Mouse (Mus musculus) forebrain, embryonic 13.5 days (tissue): Measurements from ENCODE around the gene Tmprss13. TPM values are rescaled to one million over a fixed set of nuclear protein-coding genes. Genes with fewer than 3 reads are reported as not detected.

Source experiments
- ATAC-seq: fragments of 200-750 bp; cut with Nextera tagmentation; 2 replicates; pipeline ENCODE4 v1.8.0; 2017
- H3K27ac ChIP-seq: fragments of 300-500 bp; sonication (generic); 2 replicates; pipeline ENCODE4 v1.5.1; 2015; ENCODE audit warnings: inconsistent platforms, mild to moderate bottlenecking, moderate library complexity
- H3K27me3 ChIP-seq: fragments of 300-500 bp; sonication (generic); 2 replicates; pipeline ENCODE4 v1.6.1; 2015; ENCODE audit warnings: mild to moderate bottlenecking, inconsistent platforms
- H3K36me3 ChIP-seq: fragments of 300-500 bp; sonication (generic); 2 replicates; pipeline ENCODE4 v1.6.1; 2015; ENCODE audit warnings: mild to moderate bottlenecking, inconsistent platforms; ENCODE audit not compliant: poor library complexity, severe bottlenecking
- H3K4me1 ChIP-seq: fragments of 300-500 bp; sonication (generic); 2 replicates; pipeline ENCODE4 v1.6.1; 2015; ENCODE audit warnings: inconsistent platforms
- H3K4me2 ChIP-seq: fragments of 300-500 bp; sonication (generic); 2 replicates; pipeline ENCODE4 v1.6.1; 2015; ENCODE audit warnings: inconsistent platforms, mild to moderate bottlenecking, moderate library complexity
- H3K4me3 ChIP-seq: fragments of 300-500 bp; sonication (generic); 2 replicates; pipeline ENCODE4 v1.5.1; 2015; ENCODE audit warnings: mild to moderate bottlenecking, inconsistent platforms
- H3K9ac ChIP-seq: fragments of 300-500 bp; sonication (generic); 2 replicates; pipeline ENCODE4 v1.6.1; 2015; ENCODE audit warnings: mild to moderate bottlenecking, inconsistent platforms
- H3K9me3 ChIP-seq: fragments of 300-500 bp; sonication (generic); replicated peaks from 2 replicates; pipeline ENCODE4 v1.6.1; 2016; ENCODE audit warnings: inconsistent platforms
- WGBS: fragments of 180-500 bp; shearing (Covaris S2); methylation state at CpG from one replicate; pipeline ENCODE4 v1.1.7; 2015; 5-methylcytosine and 5-hydroxymethylcytosine counted together
- polyA plus RNA-seq: library from polyadenylated mRNA; unstranded; fragments of >200 nt; fragmentation: Nextera tagmentation; extraction: Ambion mirVana; gene quantifications from 2 replicates; pipeline ENCODE4 v1.2.1, GENCODE M21; 2015

Tmprss13 gene
- polyA plus RNA-seq, 1 experiment from 2014 or later = not detected

- Histone ChIP-seq H3K9me3 (no peaks in the 10 kb centered on the region), H3K9ac (no peak overlapping the region), H3K27me3 (0 out of 2 replicates have a peak, but pooled peaks cover 2% of the 10 kb centered on the region), H3K4me3 (no peak overlapping the region), H3K27ac (no peak overlapping the region), H3K4me2 (no peak overlapping the region), H3K4me1 (peaks cover 5% of the 10 kb centered on the region; the same call in 1 of the 2 replicates), H3K36me3 (no peaks in the 10 kb centered on the region)
- ATAC-seq = no peak
- WGBS = 88% methylated on average over 8 of the region's 8 CpGs
Measured at GRCm38 (mm10) chr9:45301771-45302170, 17.1 kb upstream of the Tmprss13 start.

DNA sequence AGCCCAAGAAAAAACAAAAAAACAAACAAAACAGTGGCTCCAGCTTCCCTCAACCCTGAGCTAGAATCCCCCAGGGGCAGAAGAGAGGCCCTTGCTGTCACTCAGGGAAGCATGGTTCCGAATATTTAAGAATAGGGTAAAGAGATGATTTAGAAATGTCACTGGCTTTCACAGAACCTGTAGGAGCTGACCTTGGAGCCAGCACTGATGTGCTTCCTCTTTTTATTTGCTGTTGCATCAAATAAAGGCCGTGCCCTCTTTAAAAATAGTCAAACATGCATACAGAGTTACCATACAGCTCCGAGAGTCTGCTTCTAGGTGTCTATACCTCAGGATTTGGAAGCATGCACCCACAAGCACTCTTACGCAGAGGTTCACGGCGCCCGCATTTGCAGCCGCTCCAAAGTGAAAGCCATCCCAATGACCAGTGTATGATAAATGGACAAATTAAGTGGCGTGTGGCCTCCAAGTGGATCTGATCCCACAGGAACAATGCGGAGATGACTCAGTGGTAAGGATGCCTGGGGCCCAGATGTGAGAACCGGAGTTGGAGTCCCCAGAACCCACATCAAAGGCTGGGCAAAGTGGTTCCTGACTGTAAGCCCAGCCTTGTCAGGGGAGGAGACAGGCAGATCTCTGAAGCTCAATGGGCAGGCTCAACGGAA is 12.0 kb upstream of the Tmprss13 start:
- Histone ChIP-seq H3K9me3 (no peaks in the 10 kb centered on the region), H3K9ac (no peak overlapping the region), H3K36me3 (no peaks in the 10 kb centered on the region), H3K27ac (no peak overlapping the region), H3K27me3 (no peaks in the 10 kb centered on the region), H3K4me2 (no peak overlapping the region), H3K4me3 (no peak overlapping the region), H3K4me1 (no peaks in the 10 kb centered on the region)
- 86% methylated on average over 12 of the region's 12 CpGs for WGBS
- ATAC-seq = no peak

DNA sequence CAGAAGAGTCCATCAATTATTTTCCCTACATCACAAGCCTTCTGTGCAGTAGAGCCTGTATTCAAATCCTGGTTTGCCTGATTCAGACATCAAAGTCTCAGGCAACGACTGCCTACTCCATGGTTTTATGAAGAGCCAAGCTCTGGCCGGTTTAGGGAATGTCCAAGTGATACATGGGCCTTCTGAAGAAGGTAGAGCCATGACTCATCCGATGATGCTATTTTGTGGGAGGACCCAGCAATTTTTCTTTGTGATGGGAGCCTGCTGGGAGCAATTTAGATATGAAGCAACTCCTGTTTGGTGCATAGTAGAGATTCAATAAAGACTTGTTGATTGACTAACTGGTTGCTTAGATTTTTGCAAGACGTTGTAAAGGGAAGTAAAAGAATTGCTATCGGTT is 10.4 kb upstream of the Tmprss13 start:
- Histone ChIP-seq H3K9me3 (no peaks in the 10 kb centered on the region), H3K36me3 (no peaks in the 10 kb centered on the region), H3K4me1 (no peaks in the 10 kb centered on the region), H3K4me3 (no peak overlapping the region), H3K27me3 (no peaks in the 10 kb centered on the region), H3K4me2 (no peak overlapping the region), H3K9ac (no peak overlapping the region), H3K27ac (no peak overlapping the region)
- WGBS = 85% methylated on average over 5 of the region's 5 CpGs
- ATAC-seq = no peak

DNA sequence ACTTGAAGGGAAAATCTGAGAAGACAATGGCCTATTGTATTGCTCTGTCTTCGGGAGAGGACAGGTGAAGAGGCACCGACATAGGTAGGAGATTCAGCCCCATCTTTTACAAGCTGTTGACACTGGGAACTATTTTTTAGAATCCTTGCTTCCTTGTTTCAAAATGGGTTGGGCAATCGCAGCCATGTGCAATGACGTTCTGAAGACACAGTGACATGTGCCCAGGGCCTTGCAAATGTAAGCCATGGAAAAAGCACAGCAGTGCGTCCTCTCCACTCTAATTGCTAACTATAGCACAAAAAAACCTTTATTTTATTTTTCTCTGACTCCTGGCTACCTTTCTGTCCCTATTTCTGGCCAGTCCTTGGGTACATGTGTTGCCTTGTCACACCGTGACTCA is 7.0 kb upstream of the Tmprss13 start:
- no peak overlapping the region for H3K4me2 ChIP-seq
- no peak overlapping the region for H3K4me3 ChIP-seq
- ATAC-seq = no peak
- no peaks in the 10 kb centered on the region for H3K4me1 ChIP-seq
- H3K27ac ChIP-seq = no peak overlapping the region
- H3K9ac ChIP-seq = no peak overlapping the region
- H3K36me3 ChIP-seq = no peaks in the 10 kb centered on the region
- no peaks in the 10 kb centered on the region for H3K27me3 ChIP-seq
- H3K9me3 ChIP-seq = no peaks in the 10 kb centered on the region
- WGBS = 84% methylated on average over 6 of the region's 6 CpGs

- ATAC-seq = no peak
- WGBS = 85% methylated on average over 3 of the region's 3 CpGs
- Histone ChIP-seq H3K4me3 (no peak overlapping the region), H3K27ac (no peak overlapping the region), H3K4me2 (no peak overlapping the region), H3K36me3 (no peaks in the 10 kb centered on the region), H3K27me3 (no peaks in the 10 kb centered on the region), H3K4me1 (no peaks in the 10 kb centered on the region), H3K9me3 (no peaks in the 10 kb centered on the region), H3K9ac (no peak overlapping the region)
Measured at GRCm38 (mm10) chr9:45313913-45314312, 5.0 kb upstream of the Tmprss13 start.

DNA sequence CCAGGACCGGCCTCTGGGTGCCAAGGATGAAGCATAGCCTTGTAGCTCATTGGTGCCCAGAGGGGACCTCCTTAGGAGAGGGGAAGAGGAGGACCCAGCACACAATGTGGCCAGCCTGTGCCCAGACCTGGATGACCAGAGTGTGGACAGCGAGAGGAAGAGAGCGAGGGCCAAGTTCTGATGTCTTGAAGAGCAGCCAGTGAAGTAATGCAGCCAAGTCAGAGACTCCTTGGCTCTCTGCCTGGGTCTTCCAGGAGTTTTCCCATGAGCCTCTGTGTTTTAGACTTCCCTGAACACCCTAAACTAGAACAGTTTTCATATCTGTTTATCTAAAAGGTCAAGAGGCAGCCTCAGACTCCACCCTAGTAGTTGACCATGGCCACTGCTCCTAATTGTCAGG is 1.3 kb upstream of the Tmprss13 start:
- H3K36me3 ChIP-seq = no peaks in the 10 kb centered on the region
- no peak overlapping the region for H3K4me3 ChIP-seq
- no peak for ATAC-seq
- H3K4me2 ChIP-seq = no peak overlapping the region
- 85% methylated on average over 3 of the region's 3 CpGs for WGBS
- H3K27ac ChIP-seq = no peak overlapping the region
- no peaks in the 10 kb centered on the region for H3K9me3 ChIP-seq
- H3K9ac ChIP-seq = no peak overlapping the region
- H3K4me1 ChIP-seq = no peaks in the 10 kb centered on the region
- H3K27me3 ChIP-seq = no peaks in the 10 kb centered on the region

DNA sequence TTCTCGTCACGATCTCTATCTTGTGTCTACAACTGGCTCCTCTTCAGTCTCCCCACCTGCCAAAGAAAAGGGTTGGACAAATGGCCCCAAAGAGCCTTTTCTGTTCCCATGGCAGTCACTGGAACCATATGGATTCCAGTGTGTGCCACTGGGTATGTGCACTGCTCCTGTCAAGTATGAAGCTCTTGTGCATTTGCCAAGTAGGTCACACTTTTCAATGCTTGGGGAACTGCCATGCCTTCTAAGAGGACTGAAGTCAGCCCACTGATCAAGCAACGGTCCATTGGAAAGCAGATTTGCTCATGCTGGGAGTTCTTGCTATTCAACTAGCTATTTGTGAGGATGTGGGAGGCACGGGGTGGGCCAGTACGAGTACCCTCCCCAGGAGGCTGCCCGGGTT is 2.6 kb downstream of the Tmprss13 start:
- no peaks in the 10 kb centered on the region for H3K9me3 ChIP-seq
- H3K4me1 ChIP-seq = no peaks in the 10 kb centered on the region
- 72% methylated on average over 6 of the region's 6 CpGs for WGBS
- no peaks in the 10 kb centered on the region for H3K36me3 ChIP-seq
- no peak overlapping the region for H3K27ac ChIP-seq
- H3K27me3 ChIP-seq = no peaks in the 10 kb centered on the region
- H3K4me3 ChIP-seq = no peak overlapping the region
- no peak overlapping the region for H3K4me2 ChIP-seq
- no peak for ATAC-seq
- no peak overlapping the region for H3K9ac ChIP-seq

DNA sequence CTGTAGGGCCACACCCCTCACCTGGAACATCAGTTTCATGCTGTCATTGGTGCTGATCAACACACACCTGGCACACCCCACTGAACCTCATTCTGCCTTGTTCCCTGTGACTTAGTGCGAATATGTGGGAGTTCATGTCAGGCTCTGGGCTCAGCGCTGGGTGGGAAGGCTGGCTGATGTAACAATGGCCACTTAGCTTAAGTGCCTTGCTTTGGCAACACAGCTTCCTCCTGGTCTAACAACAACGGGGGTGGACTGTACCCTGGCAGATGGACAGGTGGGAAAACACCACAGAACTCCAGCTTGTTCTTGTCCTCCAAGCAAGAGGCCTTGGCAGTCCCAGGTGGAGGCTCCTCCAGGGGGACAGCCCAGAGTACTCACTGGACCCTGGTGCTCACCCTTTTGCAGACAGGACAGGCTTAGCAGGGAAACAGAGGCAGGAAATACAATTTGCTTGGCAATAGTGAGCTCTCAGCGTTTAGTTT is 3.1 kb downstream of the Tmprss13 start:
- H3K4me3 ChIP-seq = no peak overlapping the region
- H3K4me1 ChIP-seq = no peaks in the 10 kb centered on the region
- 83% methylated on average over 4 of the region's 4 CpGs for WGBS
- no peak for ATAC-seq
- no peak overlapping the region for H3K27ac ChIP-seq
- no peaks in the 10 kb centered on the region for H3K9me3 ChIP-seq
- no peak overlapping the region for H3K9ac ChIP-seq
- H3K36me3 ChIP-seq = no peaks in the 10 kb centered on the region
- H3K4me2 ChIP-seq = no peak overlapping the region
- no peaks in the 10 kb centered on the region for H3K27me3 ChIP-seq

DNA sequence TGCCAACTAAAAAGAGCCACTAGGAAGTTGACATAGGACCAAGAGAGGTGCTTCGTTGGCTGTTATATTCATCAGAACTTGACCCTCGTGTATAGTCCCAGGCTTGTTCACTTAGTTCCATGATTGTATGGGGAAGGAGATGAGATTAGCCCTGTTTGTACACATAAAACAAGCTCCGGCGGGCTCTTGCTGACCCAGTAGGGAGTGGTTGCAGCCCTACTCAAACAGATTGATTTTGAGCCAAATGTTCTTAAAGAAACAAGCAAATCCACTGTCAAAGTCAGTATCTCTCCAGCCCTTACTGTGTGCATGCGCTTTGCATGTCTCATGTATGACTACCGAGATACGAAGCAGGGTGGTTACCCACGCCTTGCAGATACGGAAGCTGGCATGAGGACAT is 7.5 kb downstream of the Tmprss13 start:
- Histone ChIP-seq H3K27me3 (no peaks in the 10 kb centered on the region), H3K9ac (no peak overlapping the region), H3K9me3 (no peaks in the 10 kb centered on the region), H3K27ac (no peak overlapping the region), H3K36me3 (no peaks in the 10 kb centered on the region), H3K4me3 (no peak overlapping the region), H3K4me1 (no peaks in the 10 kb centered on the region), H3K4me2 (no peak overlapping the region)
- 92% methylated on average over 9 of the region's 9 CpGs for WGBS
- ATAC-seq = no peak

GRCm38 (mm10) chr9:45328263-45328662 is 9.4 kb downstream of the Tmprss13 start:
- Histone ChIP-seq H3K27ac (no peak overlapping the region), H3K27me3 (no peaks in the 10 kb centered on the region), H3K36me3 (no peaks in the 10 kb centered on the region), H3K9ac (no peak overlapping the region), H3K4me1 (no peaks in the 10 kb centered on the region), H3K4me3 (no peak overlapping the region), H3K9me3 (no peaks in the 10 kb centered on the region), H3K4me2 (no peak overlapping the region)
- no peak for ATAC-seq
- WGBS = 88% methylated on average over 4 of the region's 4 CpGs

DNA sequence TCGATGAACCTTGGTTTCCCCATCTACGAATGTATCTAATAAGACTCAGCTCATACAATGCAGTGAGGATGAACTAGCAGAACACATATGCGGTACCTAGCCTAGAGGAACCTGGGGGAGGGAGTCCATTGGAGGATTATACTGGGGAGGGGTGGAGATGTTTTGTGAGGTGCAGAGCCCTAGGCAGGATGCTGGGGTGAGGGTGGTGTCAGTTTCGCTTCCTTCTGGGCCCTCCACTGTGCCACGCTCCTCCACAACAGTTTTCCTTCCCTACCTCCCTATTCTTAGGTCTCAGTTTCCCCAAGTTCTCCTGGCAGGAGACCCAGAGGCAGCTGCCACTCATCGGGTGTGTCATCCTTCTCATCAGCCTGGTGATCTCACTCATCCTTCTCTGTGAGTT is 10.7 kb downstream of the Tmprss13 start:
- H3K4me1 ChIP-seq = no peaks in the 10 kb centered on the region
- H3K9ac ChIP-seq = no peak overlapping the region
- no peak for ATAC-seq
- H3K27ac ChIP-seq = no peak overlapping the region
- no peaks in the 10 kb centered on the region for H3K9me3 ChIP-seq
- 94% methylated on average over 6 of the region's 6 CpGs for WGBS
- no peaks in the 10 kb centered on the region for H3K36me3 ChIP-seq
- H3K4me2 ChIP-seq = no peak overlapping the region
- H3K27me3 ChIP-seq = no peaks in the 10 kb centered on the region
- no peak overlapping the region for H3K4me3 ChIP-seq

GRCm38 (mm10) chr9:45337406-45337805 is 18.5 kb downstream of the Tmprss13 start:
- Histone ChIP-seq H3K27me3 (no peaks in the 10 kb centered on the region), H3K4me2 (no peak overlapping the region), H3K4me3 (no peak overlapping the region), H3K9me3 (no peaks in the 10 kb centered on the region), H3K4me1 (no peaks in the 10 kb centered on the region), H3K36me3 (no peaks in the 10 kb centered on the region), H3K9ac (no peak overlapping the region), H3K27ac (no peak overlapping the region)
- ATAC-seq = no peak
- 78% methylated on average over 2 of the region's 2 CpGs for WGBS

DNA sequence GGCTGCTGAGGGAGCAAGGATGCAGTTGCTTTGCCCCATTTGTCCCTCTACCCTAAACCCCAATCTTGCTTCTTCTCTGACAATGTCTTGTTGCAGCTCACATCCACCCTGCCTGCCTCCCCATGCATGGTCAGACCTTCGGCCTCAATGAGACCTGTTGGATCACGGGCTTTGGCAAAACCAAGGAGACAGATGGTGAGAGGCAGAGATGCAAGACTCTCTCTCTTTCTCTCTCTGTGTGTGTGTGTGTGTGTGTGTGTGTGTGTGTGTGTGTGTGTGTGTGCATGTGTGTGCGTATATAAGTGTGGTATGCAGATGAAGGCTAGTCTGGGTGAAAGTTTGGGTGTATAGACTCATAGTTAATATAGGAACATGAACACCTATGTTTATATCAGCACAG is 24.2 kb downstream of the Tmprss13 start:
- Histone ChIP-seq H3K4me1 (no peaks in the 10 kb centered on the region), H3K9ac (no peak overlapping the region), H3K27me3 (no peaks in the 10 kb centered on the region), H3K27ac (no peak overlapping the region), H3K9me3 (no peaks in the 10 kb centered on the region), H3K4me3 (no peak overlapping the region), H3K4me2 (no peak overlapping the region), H3K36me3 (no peaks in the 10 kb centered on the region)
- no peak for ATAC-seq
- WGBS = 94% methylated on average over 3 of the region's 3 CpGs
